Mouse (Mus musculus): Measurements from ENCODE around the gene Evi5. TPM values are rescaled to one million over a fixed set of nuclear protein-coding genes. Genes with fewer than 3 reads are reported as not detected.

Gene Evi5
- polyA plus RNA-seq, 2 experiments from 2014 or later = 1.1 to 2.1 TPM

DNA sequence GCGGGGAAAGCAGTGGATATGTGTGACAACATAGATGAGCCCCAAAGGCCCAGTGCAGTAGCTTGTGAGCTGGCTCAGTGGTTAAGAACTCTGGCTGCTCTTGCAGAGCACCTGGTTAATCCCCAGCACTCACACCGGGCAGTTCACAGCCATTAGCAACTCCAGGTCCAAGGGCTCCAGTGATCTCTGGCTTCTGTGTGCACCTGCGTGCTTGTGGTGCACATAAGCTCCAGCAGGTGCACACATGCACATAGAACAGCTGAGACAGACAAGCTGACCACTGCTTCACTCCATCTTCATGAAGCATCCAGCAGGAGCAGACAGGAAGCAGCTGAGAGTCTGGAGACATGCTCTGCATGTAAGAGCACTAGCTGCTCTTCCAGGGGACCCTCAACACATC is 136.6 kb downstream of the Evi5 start:
- no peak for ATAC-seq

DNA sequence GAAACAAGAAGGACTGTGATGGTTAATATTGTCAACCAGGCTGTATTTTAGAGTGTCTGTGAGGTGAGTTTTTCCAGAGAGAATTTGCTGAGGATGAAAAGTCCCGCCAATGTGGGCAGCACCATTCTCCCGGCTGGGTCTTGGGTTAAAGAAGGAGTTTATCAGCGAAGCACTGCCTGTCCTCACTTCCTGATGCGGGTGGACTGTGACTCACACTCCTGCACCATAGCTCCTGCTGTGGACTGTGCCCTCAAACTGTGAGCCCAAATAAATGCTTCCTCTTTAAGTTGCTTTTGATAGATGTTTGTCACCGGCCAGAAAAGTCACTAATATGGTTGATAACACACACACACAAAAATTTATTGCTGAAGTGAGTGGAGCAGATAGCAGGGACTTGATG is 138.7 kb downstream of the Evi5 start:
- no peak for ATAC-seq

- peak; percentile 12 for ATAC-seq
Measured at GRCm38 (mm10) chr5:107731844-107732243, 143.1 kb downstream of the Evi5 start.

DNA sequence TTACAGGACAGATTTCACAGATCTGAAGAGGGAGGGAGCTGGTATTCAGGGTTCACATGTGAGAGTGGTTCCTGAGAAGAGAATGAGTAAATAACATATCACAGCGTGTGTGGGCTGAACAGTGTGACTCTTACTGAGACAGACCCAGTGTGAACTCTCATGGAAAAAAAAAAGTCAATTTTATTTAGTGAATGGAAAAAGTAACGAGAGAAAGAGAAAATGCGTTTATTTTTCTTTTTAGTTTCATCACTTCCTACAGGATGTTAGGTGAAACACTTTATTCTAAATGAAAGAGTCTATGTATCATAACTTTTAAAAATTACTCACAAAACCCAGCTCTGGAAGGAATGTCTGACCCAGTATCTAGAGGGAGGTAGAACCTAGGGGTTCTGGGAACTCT is 143.5 kb downstream of the Evi5 start:
- ATAC-seq = peak; percentile 55

DNA sequence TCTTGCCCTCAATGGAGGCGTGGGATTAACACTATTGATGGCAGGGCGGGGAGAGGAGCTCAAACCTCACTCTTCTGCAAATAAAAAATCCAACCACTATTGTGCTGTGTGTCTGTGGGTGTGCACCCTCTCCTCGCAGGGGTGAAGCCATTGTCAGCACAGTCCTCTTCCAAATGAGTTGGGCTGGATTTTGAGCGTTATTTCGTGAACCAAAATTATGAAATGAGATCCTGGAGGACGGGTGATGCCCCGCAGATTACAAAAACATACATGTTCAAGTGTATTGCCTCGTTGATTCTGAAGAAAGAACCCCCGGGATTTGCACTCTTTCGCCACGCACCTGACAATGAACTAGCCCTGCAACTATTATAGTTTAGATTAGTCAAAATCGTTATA is 147.9 kb downstream of the Evi5 start:
- ATAC-seq = no peak

- peak; percentile 22 for ATAC-seq
Measured at GRCm38 (mm10) chr5:107726281-107727006, 148.5 kb downstream of the Evi5 start.

DNA sequence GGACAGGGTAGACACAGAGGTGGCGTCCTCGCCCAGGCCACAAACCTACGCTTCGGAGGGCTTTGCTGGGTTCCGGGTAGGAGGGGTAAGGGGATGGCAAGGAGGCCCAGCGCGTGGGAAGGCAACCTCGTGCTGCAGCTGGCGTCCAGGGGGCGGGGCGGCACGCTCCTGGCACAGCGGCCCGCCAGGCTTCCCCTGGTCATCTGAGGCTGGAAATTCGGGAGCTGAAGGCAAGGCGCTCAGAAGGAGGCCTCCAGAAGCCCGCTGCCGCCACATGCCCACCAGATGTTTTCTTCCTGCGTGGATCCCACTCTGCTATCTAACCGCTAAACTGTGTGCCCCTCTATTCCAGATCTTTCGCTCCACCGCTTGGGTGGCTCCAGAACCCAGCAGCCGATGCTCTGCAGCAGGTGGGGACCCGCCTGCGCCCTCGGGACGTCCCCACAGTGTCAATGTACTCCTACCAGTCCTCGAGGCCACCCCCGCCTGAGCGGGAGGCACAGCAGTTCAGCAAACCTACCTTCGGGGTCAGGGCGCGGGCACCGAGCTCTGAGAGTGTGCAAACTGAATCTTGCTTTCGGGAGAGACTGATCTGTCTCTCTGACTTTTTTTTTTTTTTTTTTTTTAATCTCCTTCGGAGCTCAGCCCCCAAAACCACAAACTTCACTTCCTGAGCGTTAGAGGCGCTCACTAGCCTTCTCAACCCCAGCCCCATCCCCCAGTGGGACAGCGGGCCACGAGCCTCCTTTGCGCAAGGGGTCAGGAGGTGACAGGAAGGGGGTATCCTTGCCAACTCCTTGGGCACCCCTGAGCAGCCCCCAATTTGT is 149.3 kb downstream of the Evi5 start, which contains the start of gene Gfi1:
Gene Gfi1, minus strand, starts transcription at position 602 of the 827 bp plus-strand sequence.
- peak; percentile 70 for ATAC-seq

DNA sequence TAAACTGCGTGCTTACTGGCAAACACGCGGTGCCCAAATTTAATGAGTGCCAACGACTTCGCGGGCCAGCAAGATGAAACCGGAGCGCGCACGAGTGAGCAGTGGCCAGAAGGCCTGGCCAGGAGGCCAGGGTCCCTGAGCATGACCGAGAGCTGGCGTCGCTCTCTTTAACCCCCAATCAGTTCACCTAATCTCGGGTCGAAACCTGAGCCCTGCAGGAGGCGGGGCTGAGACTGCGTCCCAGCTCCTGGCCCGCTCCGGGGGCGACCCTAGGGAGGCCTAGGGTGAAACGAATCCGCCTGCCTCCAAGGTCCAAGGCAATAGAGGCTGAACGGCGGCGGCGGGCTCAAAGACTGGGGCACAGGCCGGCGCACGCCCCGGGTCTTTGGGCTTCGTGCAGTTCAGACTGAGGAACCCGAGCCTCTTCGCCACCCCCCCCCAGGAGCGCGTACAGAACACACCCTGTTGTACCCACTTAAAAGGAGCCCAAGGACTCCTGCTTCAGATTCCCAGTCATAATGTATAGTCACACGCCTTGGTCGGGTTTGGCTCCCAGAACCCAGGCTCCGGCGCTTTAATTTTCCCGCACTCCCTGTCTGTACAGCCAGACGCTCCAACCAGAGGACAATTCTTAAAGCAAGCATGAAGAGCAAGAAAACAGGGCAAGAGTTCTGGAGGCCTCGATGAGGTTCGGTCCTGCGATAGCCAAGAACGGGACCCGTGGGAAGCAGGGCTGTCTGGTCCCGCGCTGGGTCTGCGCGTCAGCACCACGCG is 150.1 kb downstream of the Evi5 start:
- ATAC-seq = peak; percentile 1

DNA sequence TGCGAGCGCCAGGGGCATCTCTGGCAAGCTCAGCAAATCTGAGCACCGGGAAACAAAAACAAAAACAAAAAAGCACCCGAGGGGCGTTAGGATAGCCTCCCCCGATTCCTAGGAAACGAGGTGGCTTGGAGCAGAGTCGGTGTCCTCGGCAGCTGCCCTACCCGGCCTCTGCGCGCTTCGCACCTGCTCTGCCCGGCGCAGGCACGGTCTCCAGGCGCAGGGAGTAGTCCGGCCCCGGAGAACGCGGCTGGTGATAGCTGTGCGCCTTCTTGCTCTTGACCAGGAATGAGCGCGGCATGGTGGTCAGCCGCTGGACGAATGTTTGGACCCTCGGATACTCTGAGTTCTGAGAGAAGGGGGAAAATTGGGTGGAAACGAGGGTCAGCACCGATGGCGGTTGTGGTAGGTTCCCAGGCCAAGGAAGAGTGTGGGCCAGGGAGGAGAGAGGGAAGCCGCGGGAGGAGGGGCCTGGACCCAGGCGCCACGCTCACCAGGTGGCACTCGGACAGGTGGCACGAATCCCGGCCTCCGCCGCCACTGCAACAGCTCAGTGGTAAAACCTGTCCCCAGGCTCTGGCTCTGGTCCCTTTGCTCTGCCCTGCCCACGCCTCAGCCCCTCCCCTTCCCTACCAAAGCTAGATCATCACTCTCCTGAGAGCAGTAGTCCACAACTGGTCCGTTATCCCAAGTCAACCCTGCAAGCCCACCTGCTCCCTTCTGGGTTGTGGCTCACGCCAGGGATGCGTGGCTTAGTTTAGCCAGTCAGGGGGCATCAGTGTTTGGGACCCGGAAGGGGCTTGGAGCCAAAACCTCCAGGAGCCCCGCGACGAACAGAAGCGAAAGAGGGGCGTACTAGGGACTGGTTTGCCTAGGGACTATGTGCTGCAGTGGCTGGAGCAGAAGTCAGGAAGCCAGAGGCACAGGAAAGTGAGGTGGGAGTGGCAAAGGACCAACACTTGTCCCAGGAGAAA is 151.1 kb downstream of the Evi5 start:
- peak; percentile 13 for ATAC-seq

- ATAC-seq = no peak
Measured at GRCm38 (mm10) chr5:107722661-107723532, 152.0 kb downstream of the Evi5 start.

DNA sequence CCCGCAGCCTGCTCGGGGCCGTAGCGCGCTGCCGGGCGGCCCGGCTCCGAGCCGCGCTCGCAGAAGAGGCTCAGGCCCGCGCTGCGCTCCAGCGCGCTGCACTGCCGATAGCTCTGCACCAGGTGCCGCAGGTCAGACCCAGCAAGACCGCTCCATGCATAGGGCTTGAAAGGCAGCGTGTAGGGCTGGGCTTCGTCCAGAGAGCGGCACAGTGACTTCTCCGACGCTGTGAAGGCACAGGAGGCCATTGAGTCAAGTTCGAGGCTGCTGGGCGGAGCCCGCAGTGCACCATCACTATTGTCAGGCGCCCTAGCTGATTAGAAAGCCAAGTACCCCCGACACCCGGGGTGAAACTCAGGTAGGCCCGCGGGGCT is 153.3 kb downstream of the Evi5 start:
- no peak for ATAC-seq

DNA sequence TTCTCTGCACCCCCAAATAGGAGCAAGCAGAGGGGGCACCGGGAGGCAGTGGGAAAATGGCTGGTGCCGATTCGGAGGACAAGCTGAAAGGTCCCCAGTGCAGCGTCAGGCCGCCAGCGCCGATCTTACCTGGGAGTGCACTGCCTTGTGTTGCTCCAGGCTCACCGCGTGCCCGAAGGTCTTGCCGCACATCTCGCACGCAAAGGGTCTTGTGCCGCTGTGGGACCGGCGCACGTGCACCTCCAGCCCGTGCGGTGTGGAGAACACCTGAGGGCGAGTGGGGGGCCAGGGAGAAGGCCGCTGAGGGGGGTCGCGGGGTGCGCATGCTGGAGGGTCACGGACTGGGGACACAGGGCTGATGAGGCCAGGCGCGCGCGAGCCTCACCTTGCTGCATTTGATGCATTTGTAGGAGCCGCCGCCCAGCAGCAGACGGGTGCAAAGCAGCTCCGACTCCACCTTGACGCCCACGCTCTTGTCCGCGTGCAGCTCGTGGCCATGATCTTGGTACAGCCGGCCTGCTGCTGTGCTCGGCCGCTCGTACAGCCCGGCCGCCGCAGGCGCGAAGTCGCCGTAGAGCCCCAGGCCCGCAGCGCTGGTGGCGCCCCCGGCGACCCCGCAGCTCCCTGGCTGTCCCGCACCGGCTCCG is 153.8 kb downstream of the Evi5 start:
- no peak for ATAC-seq

DNA sequence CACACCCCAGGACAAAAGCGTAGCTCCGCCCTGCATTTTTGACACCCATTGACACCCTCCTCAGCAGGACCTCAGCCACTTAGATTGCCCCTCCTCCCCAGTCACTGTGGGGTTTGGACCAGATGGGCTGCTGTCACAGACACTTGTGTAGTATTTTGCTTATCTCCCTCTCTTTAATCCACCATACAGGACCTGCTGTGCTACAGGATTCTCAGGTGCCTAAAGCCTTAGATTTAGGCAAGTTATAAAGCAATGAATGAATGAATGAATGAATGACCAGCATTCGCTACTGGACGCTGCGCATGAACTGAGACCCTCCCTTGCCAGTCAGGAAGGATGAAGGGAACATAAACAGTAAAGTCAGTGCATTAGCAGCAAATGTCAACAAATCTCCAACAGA is 154.4 kb downstream of the Evi5 start:
- ATAC-seq = no peak

DNA sequence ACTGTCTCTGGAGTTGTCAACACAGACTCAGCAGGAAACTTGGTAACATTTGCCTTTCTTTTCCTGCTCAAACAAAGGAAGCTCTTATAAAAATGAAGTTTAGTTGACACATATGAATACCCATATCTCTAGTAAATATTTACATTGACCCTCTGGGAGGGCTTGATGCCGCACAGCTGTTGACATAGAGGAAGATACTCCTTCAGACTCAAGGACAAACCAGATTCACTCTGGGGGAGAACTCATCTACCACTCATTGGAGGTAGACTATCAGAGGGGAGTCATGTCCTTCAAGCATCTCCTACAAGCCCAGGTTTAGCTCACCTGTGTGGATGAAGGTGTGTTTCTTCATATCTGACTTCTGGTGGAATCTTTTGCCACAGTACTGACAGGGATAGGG is 155.1 kb downstream of the Evi5 start:
- ATAC-seq = no peak

DNA sequence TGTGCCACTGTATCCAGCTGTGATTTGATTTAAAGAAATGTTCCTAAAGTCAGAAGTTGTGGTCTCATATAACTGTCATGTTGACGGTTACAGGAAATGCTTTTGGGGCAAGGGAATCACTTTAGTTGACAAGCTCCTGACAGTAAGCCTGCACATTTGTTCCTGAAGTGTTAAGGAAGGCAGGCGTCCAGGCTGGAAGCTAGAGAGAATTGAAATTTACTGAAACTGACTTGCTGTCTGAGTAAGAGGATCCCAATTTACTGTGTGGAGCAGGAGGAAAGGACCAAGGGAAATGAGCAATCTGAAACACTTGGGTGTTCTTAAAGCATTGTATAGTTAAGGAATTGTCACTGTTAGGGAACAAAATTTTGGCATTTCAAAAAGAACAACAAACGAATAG is 155.7 kb downstream of the Evi5 start:
- no peak for ATAC-seq

- ATAC-seq = peak; percentile 86
Measured at GRCm38 (mm10) chr5:107717871-107718361, 157.0 kb downstream of the Evi5 start.

GRCm38 (mm10) chr5:107711689-107712088 is 163.2 kb downstream of the Evi5 start:
- no peak for ATAC-seq

- ATAC-seq = no peak
Measured at GRCm38 (mm10) chr5:107708124-107708797, 166.6 kb downstream of the Evi5 start.

- no peak for ATAC-seq
Measured at GRCm38 (mm10) chr5:107706262-107706661, 168.6 kb downstream of the Evi5 start.

- no peak for ATAC-seq
Measured at GRCm38 (mm10) chr5:107705756-107706155, 169.2 kb downstream of the Evi5 start.

Measured in CD4-positive, CD25-positive, alpha-beta regulatory T cell, adult 4 months (primary cell).